Mouse (Mus musculus) c-Kit-positive CD71-positive TER-119-positive erythroid progenitor cells, embryonic 14.5 days (primary cell): ENCODE measurements around the gene Htr1f.

Experiments used
- DNase-seq: peaks from one replicate; pipeline ENCODE4 v3.0.0-alpha.2; 2013; ENCODE audit warnings: low spot score

Gene Htr1f

DNA sequence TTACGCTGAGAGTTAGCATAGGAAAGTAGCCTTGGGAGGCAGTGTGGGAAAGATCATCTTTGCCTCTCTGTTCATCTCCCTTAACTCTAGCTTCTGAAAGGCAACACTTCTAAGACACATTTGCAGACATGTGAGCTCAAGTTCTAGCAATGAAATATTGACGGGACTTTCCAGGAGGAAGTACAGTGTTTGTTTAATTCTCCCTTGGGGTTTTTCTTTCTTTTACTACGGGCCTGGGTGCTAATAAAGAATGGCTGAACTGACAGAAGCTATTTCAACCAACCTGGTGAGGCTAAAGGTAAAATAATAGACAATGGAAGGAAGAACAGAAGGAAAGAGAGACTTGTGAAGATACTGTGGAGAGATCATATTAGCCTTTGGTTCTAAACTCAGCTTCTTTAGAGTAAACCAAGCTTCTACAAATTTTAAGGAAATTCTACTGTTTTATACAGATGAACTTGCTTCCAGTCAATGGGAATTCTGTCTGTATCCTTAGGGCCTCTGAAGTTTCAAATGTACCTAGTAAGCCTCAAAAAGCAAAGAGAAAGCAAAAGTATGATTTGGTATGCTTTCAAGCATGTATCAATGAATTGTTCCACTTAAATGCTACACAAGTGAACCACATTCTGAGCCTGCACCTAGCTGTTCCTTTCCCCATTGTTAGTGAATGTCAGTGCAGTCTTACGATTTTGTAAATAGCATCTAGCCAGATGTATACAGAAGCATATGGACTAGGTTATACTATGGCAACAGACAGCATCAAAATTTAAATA lies 131.9 kb downstream of the Htr1f start:
- no peak for DNase-seq

DNA sequence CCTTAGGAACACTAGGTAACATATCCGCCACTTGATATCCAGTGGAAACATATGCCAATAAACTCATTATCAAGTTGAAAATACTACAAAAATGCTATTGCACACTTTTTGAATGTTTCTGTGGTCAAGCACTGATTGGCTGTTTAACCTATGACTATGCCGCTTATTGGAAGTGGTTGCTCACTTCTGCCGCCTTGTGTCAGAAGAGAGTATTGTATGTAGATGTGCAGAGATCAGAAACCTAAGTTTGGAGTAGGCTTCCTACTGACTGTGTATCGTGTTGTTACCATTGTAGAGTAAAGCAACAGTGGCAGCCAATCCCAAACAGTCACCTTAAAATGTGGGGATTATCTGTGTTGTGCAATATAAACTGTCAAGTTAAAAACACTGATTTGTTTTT lies 144.0 kb downstream of the Htr1f start:
- DNase-seq = no peak

DNA sequence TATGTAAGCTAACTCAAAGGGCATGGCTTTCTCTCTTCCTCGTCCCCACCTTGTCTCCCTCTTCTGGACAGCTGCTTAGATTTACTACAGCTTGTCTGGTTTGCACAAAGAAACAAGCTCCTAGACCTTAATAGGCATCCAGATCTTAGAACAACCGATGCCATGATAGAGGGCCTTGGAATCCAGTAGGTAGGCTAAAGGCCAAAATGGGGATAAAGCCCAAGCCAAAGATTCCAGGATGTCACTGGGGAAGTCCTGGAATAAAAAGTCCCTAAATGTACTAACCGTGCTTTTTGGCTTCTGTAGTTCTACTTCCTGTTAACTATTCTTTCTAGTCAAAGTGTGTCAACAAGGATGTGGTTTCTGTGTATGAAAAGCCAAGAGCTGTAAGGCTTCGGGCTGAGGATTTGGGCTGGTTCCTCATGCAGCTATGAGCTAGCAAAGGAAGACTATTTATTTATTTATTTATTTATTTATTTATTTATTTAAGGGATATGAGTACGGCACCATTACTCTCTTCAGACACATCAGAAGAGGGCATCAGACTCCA lies 163.9 kb downstream of the Htr1f start:
- no peak for DNase-seq

DNA sequence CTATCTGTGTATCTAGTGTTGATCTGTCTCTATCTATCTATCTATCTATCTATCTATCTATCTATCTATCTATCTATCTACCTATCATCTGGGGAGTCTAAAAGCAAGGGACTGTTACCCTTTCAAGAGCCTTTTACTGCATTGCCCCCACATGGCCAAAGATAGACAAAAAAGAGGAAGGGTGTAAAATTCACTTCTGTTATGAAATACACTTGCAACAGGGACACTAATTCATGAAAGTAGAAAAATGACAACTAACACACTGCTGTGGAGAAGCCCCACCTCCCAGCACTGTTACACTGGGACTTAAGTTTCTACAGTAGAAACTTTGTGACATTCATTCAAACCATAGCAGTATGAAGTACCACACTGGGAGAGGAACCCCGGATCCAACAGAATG lies 170.9 kb downstream of the Htr1f start:
- no peak for DNase-seq

DNA sequence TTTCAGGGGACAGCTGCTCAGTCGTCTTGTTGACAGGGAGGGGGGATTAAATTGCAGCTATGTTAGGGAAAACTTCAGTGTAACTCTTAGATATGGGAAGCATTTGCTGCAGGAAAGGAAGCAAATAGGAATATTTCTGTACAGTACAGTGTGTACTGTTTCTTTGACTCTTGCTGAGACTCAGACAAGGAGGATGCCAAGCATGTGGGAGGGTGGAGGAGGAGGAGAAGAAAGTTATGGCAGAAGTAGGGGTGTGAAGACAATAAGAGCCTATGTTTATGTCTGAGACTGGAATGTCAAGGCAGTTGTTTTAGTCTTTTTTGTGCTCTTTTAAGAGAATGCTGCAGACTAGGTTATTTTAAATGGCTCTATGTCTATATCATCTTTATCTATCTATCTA lies 171.6 kb downstream of the Htr1f start:
- no peak for DNase-seq

DNA sequence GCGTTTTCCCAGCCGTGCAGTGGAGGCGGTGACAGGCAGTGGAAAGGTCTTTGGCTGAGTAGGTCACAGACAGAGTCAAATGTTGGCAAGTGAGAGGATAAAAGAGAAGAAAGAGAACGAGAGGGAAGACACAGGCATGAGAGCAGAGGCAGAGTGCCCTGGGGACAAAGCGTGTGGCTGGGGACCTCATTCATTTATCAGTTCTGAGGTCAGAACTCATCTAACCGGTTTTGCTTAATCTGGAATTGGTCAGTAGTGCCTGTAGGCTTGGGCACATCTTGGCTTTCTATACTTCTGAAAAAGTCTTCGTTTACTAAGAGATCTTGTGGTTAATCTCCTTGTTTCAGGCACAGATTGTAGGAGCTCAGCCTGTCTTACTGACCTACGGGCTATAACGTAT lies 182.2 kb downstream of the Htr1f start:
- DNase-seq = no peak

DNA sequence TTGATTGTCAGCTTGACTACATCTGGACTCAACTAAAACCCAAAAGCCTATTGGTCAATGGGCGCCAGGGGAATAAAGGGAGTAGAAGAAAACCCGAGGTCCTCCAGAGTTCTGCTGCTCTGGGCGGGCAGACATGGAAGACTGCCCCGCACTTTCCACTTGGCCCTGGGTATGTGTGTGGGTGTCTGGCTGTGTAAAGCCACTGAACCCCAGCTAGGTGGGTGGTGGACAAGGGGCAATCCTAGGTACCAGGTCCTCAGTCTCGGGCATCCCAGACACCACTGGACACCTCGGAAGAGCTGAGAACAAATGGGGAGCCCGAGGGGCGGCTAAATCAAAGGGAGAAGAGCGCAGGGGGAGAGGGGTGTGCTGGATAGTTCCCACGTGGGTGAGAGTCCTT lies 196.9 kb downstream of the Htr1f start:
- DNase-seq = no peak

DNA sequence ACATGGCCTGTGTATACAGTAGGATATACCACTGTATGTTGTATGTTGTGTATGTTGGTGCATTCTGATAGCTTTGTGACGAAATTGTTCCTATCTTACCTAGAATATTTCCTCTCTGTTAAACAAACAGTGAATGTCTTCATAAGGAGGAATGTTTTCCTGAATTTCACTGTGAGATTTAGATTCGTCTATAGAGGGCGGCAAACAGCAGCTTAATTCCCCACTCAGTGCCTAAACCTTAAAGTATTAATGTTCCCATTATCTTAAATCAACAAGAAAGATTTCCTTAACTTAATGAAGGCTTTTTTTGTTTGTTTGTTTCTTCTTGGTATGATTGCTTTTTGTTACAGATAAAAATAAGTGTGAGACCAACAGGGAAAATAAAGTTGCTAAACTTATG lies 198.5 kb downstream of the Htr1f start:
- no peak for DNase-seq

DNA sequence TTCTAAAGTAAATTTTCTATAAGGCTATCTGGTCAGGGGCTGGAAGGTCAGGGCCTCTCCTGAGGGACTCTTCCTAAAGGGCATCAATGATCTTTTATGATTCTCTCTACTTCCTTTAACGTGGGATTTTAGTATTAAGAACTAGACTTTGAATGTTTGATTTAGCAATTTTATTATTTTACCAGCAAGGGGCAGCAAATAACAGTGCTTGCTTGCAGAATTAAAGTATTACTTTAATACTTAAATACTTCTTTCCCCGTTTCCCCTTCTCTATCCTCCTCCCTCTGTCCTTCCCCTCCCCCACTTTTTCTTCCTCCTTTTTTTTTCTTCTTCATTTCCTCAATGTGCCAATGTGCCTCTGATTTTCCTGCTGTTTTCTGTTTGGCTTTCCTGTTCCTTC lies 202.3 kb downstream of the Htr1f start:
- no peak for DNase-seq

DNA sequence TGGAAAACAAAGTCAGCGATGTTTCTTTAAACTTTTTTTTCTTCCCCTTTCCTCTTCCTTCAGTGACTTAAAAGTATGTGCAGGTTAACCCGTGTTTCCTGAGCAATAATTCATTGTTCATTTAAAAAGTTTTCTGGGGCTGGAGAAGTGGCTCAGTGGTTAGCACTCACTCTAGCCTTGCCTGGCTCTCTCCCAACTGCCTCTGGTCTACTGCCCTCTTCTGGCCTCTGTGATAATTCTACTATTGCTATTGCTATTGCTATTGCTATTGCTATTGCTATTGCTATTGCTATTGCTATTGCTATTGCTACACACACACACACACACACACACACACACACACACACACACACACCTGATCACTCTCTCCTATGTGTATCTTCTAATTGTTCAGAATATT lies 206.6 kb downstream of the Htr1f start:
- peak; percentile 34 for DNase-seq

DNA sequence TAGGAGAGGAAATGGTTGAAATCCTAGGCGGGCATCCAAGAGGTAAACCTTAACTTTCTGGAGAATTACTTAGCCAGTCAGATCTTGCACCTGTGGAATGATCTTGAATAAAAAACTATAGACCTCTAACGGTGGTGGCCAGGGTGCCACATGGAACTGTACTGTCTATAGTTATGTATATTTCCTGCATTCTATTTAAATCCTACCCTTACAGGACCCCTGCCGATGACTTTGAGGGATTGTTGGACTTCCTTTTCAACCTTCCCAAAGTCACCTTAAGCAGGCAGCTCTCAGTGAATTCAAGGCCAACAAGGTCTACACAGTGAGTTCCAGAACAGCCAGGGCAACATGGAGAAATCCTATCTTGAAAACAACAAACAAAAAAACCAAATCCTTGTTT lies 216.2 kb downstream of the Htr1f start:
- no peak for DNase-seq

DNA sequence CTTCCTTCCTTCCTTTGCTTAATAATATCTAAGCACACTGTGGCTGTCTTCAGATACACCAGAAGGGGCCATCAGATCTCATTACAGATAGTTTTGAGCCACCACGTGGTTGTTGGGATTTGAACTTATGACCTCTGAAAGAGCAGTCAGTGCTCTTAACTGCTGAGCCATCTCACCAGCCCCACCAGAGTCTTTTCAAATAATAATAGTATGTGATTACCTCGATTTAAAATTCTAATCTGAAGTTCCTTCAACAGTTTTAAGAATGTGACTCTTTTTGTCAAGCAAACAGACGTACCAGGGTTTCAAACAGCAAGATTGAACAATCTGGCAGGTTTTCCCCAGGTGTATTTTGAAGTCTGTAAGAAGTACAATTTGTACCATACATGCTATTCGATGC lies 220.1 kb downstream of the Htr1f start:
- DNase-seq = no peak

DNA sequence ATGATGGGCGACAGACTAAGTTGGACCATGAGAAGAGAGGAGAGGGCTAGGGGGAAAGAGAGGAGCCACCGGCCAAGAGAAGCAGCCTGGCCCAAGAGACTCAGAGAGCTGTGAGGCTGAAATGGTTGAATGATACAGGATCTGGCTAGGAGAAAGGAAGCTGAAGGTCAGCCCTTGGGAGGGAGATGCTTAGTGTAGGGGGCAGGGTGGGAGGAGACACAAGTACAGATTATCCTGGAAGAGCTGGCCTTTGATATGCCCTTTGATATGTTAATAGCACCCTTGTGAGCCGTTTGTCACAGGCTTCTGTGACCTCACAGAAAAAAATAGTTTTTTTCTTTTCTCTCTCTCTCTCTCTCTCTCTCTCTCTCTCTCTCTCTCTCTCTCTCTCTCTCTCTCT lies 220.5 kb downstream of the Htr1f start:
- no peak for DNase-seq

DNA sequence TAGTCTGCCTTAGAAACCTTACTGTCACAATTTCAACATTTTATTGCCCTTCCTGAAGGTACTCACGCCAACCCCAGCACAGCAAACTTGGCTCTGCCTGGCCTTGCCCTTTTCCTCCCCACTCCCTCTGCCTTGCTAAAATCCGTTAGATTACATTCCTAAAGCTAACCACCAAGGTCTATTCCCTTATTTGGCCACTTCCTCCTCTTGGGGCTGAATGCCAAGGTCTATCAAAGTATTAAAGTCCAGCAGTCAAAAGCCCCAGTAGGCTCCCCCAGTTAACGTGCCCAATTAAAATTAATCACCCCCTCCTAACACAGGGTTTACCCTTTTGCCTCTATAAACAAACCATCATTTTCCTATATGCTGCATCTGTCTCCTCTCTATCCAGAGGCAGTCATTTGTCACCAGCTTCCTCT lies 221.2 kb downstream of the Htr1f start:
- no peak for DNase-seq

DNA sequence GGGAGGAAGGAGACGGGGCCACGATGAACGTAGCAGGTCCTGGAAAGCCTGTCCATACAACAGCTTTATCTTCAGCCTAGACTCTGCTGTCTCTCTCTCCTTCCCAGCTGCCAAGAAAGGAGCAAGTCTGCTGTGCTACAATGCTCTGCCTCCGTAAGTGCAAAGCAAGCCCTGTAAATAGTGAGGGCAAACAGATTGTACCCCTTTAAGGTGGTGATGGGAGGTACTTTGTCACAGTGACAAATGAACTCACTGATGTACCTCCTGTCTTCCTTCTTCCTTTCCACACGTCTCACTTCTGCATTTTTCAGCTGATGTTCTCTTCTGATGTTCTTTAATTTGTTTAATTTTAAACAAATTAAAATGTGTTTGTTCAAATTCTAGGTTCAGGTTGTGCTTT lies 221.8 kb downstream of the Htr1f start:
- DNase-seq = no peak

DNA sequence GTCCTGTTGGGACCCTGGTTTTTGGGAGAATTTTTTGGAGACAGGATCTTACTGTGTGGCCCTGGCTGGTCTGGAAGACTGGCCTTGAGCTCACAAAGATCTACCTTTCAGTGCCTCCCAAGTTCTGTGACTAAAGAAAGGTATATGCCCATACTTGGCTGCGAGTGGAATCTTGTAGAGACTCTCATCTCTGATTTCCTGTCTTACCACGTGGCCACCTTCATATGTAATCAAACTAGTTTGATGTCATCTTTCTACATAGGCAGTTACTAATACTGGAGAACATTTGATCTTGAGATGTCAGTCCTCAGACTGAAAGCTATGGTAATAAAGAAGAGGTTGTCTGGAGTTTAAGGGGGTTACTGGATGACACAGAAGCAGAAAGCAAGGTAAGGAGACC lies 224.2 kb downstream of the Htr1f start:
- no peak for DNase-seq

DNA sequence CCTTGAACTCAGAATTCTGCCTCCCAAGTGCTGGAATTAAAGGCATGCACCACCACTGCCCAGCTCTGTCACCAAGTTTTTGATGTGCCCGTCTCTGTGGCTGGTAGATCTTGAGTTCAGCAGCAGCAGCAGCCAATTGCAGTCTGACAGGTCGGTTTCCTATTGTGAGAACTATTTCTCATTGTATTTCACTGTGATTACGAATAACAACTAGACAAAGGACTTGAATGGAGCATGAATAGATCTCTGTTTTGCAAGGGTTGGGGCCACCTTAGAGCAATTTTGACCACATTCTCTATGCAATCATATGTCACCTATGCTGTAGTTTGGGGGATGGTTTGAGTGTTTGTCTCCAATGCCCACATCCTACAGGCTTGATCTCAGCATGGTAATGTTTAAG lies 224.7 kb downstream of the Htr1f start:
- no peak for DNase-seq

DNA sequence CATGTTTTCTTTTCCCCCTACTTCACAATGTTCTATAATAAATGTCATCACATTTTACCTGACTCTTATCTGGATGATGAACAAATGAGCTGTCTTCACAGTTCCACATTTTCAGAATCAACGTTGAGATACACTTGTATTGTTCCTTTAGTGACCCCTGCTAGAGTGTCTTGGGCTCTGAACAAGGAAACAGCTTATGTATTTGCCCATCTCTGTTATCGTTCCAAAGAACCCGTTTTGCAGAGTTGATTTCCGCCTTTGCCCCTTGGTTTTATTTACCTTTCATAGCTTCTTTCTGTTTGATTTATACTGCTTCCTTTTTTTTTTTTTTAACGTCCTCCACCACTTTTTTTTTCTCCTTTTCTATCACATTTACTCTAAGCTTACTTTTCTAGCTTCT lies 225.9 kb downstream of the Htr1f start:
- DNase-seq = no peak

DNA sequence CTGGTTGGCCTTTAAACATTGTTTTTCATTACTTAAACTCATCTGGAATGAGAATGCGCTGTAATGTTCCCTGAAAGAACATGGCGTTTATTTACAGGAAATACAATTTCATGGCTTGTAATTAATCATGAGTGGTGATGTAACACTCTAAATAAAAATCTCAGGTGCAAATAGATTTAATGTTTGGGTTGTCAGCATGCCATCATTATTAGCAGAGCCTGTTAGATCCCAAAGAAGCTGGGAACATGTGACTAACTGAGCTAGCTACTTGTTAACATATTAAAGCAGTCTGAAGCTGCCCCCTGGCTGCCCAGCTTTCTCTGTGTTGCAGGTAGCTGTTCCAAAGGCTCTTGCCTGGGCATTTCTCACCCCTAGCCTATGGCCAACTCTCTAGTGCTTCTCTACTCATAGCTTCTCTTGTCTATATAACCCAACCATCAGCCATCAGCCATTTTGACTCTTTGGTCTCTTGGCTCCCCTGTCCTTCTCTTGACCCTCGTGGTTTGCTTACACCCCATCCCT lies 227.0 kb downstream of the Htr1f start:
- no peak for DNase-seq

DNA sequence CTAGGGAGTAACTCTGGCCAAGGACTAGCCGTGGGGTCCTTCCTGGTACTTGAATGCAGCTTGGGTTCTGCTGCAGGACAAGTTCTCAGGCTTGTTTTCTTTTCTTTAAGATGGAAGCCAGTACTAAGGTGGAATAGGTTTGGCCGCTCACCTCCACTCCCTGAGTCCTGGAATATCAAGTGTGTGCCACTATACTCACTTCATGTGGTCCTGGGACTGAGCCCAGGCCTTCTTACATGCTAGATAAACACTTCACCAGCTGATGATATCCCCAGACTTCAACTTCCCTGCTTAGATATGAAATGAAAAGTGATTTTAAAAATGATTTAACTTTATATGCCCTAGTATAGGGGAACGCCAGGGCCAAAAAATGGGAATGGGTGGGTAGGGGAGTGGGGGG lies 228.3 kb downstream of the Htr1f start:
- no peak for DNase-seq

DNA sequence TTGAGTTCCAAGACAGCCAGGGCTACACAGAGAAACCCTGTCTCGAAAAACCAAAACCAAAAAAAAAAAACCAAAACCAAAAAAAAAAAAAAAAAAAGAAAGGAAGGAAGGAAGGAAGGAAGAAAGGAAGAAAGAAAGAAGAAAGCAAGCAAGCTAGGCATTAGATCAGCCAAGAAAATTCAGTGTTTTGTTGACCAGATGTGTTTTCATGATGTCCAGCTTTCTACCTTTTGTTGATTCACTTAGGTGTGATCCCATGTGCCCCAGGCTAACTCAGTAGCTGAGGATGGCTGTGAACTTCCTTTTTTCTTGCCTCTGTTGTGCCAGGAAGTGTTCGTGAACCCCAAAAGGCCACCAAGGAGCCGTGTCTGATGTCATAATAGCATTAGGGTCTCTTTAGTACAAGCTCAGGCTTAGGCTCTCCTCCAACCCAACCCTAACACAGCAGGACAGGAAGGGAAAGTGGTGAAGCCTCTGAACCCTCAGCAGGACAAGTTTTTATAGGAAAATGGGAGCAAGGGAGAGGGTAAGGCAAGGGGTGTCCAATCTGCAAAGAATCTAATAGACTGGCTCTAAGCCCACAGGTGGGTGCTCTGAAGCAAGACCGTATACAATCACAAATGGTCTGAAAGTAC lies 228.9 kb downstream of the Htr1f start:
- DNase-seq = no peak

DNA sequence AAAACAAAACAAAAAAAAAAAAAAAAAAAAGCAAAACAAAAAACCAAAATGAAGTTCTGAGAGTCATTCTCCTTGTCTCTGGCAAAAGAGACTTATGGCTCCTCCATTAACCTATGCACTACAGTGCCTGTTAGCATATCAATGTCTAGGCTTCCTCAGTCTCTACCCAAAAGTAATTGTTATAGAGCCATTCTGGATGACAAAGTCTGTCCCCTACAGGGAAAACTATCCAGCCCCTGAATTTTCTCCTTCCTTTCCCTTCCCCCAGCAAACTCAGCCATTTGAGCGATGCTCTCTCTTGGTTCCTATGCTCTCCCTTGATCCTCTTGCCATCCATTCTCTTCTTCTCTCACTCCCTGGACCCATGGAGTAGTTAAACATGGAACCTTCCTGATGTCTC lies 229.8 kb downstream of the Htr1f start:
- no peak for DNase-seq

DNA sequence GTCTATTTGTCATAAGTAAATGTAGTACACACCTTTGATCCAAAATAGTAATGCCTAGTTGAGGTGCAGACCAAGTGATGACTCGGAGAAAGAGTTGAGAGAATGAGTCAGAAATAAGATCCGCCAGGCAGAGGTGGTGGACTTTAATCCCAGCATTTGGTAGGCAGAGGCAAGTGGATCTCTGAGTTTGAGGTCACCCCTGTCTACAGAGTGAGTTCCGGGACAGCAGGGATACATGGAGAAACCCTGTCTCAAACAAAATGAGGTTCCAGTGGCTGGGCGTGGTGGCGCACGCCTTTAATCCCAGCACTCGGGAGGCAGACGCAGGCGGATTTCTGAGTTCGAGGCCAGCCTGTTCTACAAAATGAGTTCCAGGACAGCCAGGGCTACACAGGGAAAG lies 230.3 kb downstream of the Htr1f start:
- no peak for DNase-seq
